Mouse (Mus musculus) limb, embryonic 12.5 days (tissue): Measurements from ENCODE around the gene Bst2. TPM values are rescaled to one million over a fixed set of nuclear protein-coding genes. Genes with fewer than 3 reads are reported as not detected.
A peak's percentile ranks its signal among the peaks of the same experiment; 100 is the strongest.
"Not testable (repeated sequence)": the region's sequence is repeated elsewhere in the genome, so short reads cannot be mapped to it uniquely, and the experiment has no call there.

Source experiments
- ATAC-seq: fragments of 200-750 bp; cut with Nextera tagmentation; 2 replicates; pipeline ENCODE4 v1.8.0; 2017; ENCODE audit warnings: low read depth, moderate TSS enrichment; ENCODE audit not compliant: insufficient number of reproducible peaks, insufficient read depth, low FRiP score, low TSS enrichment
- H3K27ac ChIP-seq: fragments of 300-500 bp; sonication (generic); 2 replicates; pipeline ENCODE4 v1.5.1; 2016; ENCODE audit warnings: mild to moderate bottlenecking, moderate library complexity
- H3K27me3 ChIP-seq: fragments of 300-500 bp; sonication (generic); 2 replicates; pipeline ENCODE4 v1.6.1; 2016; ENCODE audit warnings: mild to moderate bottlenecking, moderate library complexity
- H3K36me3 ChIP-seq: fragments of 300-500 bp; sonication (generic); 2 replicates; pipeline ENCODE4 v1.6.1; 2016; ENCODE audit warnings: mild to moderate bottlenecking, moderate library complexity
- H3K4me1 ChIP-seq: fragments of 300-500 bp; sonication (generic); replicated peaks from 2 replicates; pipeline ENCODE4 v1.6.1; 2016
- H3K4me2 ChIP-seq: fragments of 300-500 bp; sonication (generic); 2 replicates; pipeline ENCODE4 v1.6.1; 2016; ENCODE audit warnings: mild to moderate bottlenecking, moderate library complexity
- H3K4me3 ChIP-seq: fragments of 300-500 bp; sonication (generic); replicated peaks from 2 replicates; pipeline ENCODE4 v1.5.1; 2016; ENCODE audit warnings: mild to moderate bottlenecking
- H3K9ac ChIP-seq: fragments of 300-500 bp; sonication (generic); replicated peaks from 2 replicates; pipeline ENCODE4 v1.6.1; 2016; ENCODE audit warnings: mild to moderate bottlenecking, moderate library complexity
- H3K9me3 ChIP-seq: fragments of 300-500 bp; sonication (generic); 2 replicates; pipeline ENCODE4 v1.6.1; 2016; ENCODE audit warnings: mild to moderate bottlenecking, moderate library complexity
- WGBS: fragments of 180-500 bp; shearing (Covaris S2); methylation state at CpG from one replicate; pipeline ENCODE4 v1.1.7; 2016; 5-methylcytosine and 5-hydroxymethylcytosine counted together
- polyA plus RNA-seq: library from polyadenylated mRNA; unstranded; fragments of >200 nt; fragmentation: Nextera tagmentation; extraction: Ambion mirVana; gene quantifications from 2 replicates; pipeline ENCODE4 v1.2.1, GENCODE M21; 2016

Bst2 gene
- polyA plus RNA-seq, 1 experiment from 2014 or later, result 8.1 TPM

DNA sequence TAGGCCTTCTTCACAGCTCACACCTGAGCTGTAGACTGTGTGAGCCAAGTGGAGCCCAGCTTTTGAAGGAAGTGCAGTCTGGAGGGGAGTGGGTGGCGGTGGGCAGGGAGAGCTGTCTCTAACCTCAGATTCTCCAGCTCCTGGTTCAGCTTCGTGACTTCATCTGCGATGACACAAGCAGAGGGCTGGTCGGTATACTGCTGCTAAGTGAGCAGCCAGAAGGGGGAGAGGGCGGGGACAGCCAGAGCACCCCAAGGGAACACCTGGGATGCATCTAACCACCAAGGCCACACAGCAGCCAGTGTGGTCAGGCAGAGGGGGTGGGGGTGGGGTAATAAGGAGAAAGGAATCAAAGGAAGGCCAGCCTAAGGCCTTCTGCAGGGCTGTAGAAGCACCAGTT, 1.6 kb downstream of the Bst2 start:
- H3K4me2 ChIP-seq, result no peak overlapping the region
- ATAC-seq, result no peak

DNA sequence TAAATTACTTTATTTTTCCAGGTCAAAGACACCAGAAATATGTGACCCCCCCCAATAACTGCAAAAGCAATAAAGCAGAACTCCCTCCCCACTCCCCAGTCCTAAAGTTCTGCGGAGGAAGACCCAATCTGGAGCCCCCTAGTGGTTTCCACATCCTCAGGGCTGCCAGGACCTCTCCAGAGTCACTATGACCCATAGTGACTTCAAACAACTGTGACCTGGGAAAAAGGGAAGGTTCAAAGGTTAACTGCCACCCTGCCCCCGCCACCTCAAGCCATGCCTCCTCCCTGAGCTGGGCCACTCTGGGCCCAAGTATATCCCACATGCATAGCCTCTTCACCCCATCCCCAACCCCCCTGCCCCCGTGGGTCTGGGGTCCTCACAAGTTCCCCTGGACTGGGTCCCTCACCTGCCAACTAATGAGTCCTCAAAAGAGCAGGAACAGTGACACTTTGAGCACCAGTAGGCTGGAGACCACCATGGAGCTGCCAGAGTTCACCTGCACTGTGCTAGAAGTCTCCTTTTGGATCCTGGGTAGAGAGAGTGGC, 2.9 kb downstream of the Bst2 start:
- 26% methylated on average over 3 of the region's 3 CpGs for WGBS
- no peak overlapping the region for H3K4me2 ChIP-seq
- no peak for ATAC-seq
- H3K4me3 ChIP-seq, result no peak overlapping the region
- H3K9ac ChIP-seq, result no peak overlapping the region
- H3K4me1 ChIP-seq, result peaks cover 6% of the 10 kb centered on the region; the same call in 1 of the 2 replicates
- H3K36me3 ChIP-seq, result no peaks in the 10 kb centered on the region
- H3K27me3 ChIP-seq, result peaks cover 25% of the 10 kb centered on the region; the same call in 1 of the 2 replicates
- no peak overlapping the region for H3K27ac ChIP-seq
- no peaks in the 10 kb centered on the region for H3K9me3 ChIP-seq

More for the DNA sequence above, 1.6 kb downstream of the Bst2 start:
- Histone ChIP-seq H3K9me3 (no peaks in the 10 kb centered on the region), H3K27me3 (peaks cover 25% of the 10 kb centered on the region; the same call in 1 of the 2 replicates), H3K27ac (no peak overlapping the region), H3K9ac (no peak overlapping the region), H3K36me3 (no peaks in the 10 kb centered on the region), H3K4me3 (no peak overlapping the region), H3K4me1 (peaks cover 6% of the 10 kb centered on the region; the same call in 1 of the 2 replicates)
- WGBS, result 64% methylated on average over 5 of the region's 5 CpGs

DNA sequence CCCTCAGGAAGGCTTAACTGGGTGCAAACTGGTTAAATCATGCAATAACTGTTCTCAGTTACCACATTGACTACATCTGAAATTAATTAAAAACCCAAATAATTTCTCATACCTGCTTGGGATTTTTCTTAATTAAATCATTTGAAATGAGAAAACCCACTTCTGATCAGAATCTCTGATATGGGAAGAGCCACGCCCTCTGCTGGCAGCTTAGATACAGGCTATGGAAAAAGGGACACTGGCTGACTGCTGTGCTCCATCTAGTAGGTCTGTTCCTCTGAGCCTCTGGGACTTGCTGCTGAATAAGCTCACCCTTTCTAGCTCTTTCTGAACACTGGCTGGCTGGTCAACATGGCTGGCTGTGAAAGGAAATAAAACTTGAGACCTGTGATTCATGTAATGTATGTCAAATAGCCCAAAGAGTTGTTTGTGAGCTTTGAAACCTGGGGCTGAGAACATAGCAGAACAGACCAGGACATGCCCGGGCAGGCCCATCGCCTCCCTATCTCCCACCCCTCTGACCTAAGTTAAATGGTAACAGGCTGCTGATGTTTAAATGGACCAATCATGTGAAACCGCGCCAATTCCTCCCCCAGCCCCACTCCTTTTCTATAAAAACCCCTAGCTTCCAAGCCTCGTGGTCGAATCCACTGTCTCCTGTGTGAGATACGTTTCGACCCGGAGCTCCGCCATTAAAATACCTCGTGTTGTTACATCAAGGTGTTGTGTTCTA, 6.4 kb downstream of the Bst2 start:
- WGBS, result 73% methylated on average over 6 of the region's 12 CpGs
- H3K27me3 ChIP-seq, result peaks cover 33% of the 10 kb centered on the region
- ATAC-seq, result not testable (repeated sequence)

DNA sequence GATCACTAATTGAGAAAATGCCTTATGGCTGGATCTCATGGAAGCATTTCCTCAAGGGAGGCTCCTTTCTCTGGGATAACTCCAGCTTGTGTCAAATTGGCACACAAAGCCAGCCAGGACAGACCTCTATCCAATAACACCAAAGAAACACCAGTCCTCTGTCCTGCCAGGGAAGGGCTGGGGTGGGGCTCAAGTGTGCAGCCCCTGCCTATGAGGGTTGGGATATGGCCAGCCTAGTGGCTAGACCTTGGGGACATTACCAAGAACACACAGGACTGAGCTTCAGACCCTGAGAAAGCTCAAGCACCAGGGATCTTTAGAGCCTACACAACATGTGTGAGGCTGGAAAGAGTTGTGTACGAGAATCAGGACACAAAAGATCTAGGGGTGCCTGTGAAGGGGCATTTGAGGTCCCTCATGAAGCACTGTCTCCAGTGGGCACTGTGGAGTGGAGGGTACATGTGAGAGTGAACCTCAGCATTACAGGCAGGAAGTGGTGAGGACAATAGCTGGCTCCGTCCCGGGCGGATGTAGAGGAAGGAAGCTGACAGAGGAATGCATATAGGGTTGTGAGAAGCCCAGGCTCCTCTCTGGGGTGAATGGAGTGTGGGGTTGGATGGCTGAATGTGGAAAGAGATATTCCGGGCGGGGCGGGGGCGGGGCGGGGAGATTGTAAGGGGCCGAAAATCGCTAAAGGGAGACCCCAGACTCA, 8.7 kb downstream of the Bst2 start:
- WGBS, result 78% methylated on average over 11 of the region's 11 CpGs

More for the DNA sequence above, 6.4 kb downstream of the Bst2 start:
- not testable (repeated sequence) for H3K4me2 ChIP-seq, H3K9ac ChIP-seq, H3K4me3 ChIP-seq, H3K4me1 ChIP-seq, H3K36me3 ChIP-seq, H3K27ac ChIP-seq, H3K9me3 ChIP-seq

DNA sequence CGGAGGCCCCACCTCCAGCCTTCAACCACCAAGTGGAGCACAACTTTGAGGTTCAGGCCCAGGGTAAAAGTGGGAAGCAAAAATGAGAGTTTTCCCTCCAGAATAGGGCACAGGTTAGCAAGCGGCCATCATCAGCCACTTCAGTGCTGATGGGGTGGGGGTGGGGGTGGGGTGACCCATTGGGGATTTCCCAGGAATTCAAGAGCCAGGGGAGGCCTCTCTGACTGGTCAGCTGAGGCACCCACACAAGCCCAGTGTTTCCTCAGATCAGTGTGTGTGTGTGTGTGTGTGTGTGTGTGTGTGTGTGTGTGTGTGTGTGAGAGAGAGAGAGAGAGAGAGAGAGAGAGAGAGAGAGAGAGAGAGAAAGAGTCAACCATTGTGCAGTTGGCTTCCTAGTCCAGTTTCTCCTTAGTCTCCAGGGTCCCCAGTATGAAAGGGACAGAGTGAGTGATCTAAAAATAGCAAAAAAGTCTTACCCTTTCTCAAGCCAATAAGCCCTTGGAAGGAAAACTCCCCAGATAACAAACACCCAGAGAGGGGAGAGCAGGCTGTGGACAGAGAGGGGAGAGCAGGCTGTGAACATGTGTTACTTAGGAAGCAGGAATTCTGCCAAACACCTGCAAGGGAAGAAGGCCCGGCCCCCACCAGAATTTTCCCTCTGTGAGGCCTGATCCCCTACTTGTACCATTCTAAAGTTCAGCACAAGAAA, 9.9 kb downstream of the Bst2 start:
- WGBS, result 47% methylated on average over 3 of the region's 3 CpGs
- H3K9me3 ChIP-seq, result no peaks in the 10 kb centered on the region
- no peak overlapping the region for H3K4me2 ChIP-seq
- H3K4me1 ChIP-seq, result peaks cover 9% of the 10 kb centered on the region; the same call in 1 of the 2 replicates
- ATAC-seq, result no peak
- no peak overlapping the region for H3K4me3 ChIP-seq
- no peak overlapping the region for H3K27ac ChIP-seq
- peaks cover 60% of the 10 kb centered on the region for H3K27me3 ChIP-seq
- 0 out of 2 replicates have a peak overlapping the region, but pooled peaks have one; percentile 31 for H3K9ac ChIP-seq
- no peaks in the 10 kb centered on the region for H3K36me3 ChIP-seq

More for the DNA sequence above, 8.7 kb downstream of the Bst2 start:
- no peak for ATAC-seq
- peaks cover 9% of the 10 kb centered on the region; the same call in 1 of the 2 replicates for H3K4me1 ChIP-seq
- H3K36me3 ChIP-seq, result no peaks in the 10 kb centered on the region
- no peak overlapping the region for H3K4me2 ChIP-seq
- no peaks in the 10 kb centered on the region for H3K9me3 ChIP-seq
- peak overlapping the region; percentile 50 for H3K27ac ChIP-seq
- H3K4me3 ChIP-seq, result no peak overlapping the region
- no peak overlapping the region for H3K9ac ChIP-seq
- H3K27me3 ChIP-seq, result peaks cover 48% of the 10 kb centered on the region

DNA sequence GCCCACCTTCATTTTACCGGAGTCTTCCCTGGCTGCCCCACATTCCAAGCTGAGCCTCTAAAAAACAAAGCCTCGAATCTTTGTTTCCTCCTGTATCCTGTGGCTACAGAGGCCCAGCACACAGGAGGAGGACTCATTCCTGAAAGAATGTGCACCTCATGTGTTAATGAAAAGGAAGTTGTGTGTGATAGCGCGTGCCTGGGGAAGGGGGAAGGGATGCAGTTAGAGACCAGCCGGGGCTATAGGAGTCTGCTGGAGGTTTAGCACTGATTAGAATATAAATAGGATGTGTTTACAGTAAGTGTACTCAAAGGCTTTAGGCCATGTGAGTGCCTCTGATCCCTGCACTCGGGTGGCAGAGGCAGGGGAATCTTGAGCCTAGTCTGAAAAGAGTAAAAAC, 11.0 kb downstream of the Bst2 start:
- H3K9me3 ChIP-seq, result no peaks in the 10 kb centered on the region
- H3K4me1 ChIP-seq, result peaks cover 12% of the 10 kb centered on the region; the same call in 1 of the 2 replicates
- no peak overlapping the region for H3K4me3 ChIP-seq
- peaks cover 61% of the 10 kb centered on the region for H3K27me3 ChIP-seq
- WGBS, result 10% methylated on average over 6 of the region's 6 CpGs
- no peak overlapping the region for H3K27ac ChIP-seq
- no peak overlapping the region for H3K4me2 ChIP-seq
- no peak for ATAC-seq
- H3K36me3 ChIP-seq, result no peaks in the 10 kb centered on the region
- no peak overlapping the region for H3K9ac ChIP-seq

DNA sequence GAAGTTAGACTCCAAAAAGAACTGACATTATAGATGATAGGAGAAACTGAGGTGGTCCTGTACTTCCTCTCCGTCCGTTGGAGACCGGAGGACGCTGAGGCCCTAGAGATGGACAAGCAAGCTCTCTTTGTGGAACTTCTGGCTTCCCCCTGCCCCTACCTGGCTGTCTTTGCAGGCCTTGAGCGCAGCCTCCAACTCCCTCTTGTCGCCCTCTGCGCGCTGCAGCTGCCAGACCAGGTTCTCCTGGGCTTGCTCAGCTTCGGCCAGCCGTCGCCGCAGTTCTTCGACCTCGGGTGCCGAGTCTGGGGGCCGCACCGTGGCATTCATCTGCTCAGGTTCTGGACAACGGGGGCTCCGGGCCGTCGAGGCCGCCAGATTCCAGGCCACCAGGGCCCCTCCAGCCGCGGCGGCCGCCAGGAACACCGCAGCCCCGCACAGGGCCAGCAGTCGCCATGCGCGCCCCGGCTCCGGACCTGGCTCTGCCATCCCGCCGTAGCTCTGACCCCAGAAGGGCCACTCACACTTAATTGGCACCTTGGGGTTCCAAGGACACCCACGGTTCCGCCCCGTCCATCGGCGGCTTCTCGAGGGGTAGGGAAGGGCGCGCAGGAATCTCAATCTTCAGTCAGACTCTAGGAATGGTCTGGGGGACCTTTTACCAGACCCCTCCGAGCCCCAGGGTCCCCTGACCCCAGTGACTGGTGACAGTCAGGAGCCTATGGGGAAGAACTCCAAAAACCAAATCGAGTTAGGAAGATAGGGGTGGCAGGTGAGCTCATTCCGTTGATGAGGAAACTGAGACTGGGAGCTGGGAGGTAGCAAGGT, 11.8 kb downstream of the Bst2 start, which contains the start of gene Ccdc194:
Ccdc194 (minus strand) TSS at position 486 of the 825 bp plus-strand sequence.
- Histone ChIP-seq H3K9ac (no peak within 1 kb of the TSS), H3K4me2 (peak within 1 kb of the TSS; percentile 44), H3K4me1 (peaks cover 13% of the 10 kb centered on the region; the same call in 1 of the 2 replicates), H3K27me3 (peaks cover 61% of the 10 kb centered on the region), H3K4me3 (peak within 1 kb of the TSS; percentile 28), H3K9me3 (no peaks in the 10 kb centered on the region), H3K27ac (no peak within 1 kb of the TSS), H3K36me3 (no peaks in the 10 kb centered on the region)
- WGBS, result 6% methylated on average over 46 of the region's 46 CpGs
- ATAC-seq, result no peak

DNA sequence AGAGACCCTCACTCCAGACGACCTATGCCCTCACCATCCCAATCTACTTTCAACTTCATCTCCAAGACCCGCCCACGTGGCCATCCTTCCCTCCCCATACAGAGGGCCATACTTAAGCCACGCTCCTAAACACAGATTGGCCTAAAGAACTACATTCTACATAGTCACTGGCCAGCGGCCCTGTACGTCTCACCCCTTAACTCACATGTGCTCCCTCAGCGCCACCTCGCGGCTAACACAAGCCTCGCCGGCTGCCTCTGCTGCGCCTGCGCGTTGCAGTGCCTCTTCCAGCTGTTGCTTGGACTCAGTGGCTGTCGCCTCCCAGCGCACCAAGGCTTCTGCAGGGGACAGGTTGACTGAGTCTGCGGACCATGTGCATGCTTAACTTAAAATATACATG, 15.6 kb downstream of the Bst2 start:
- Histone ChIP-seq H3K27ac (no peak overlapping the region), H3K36me3 (no peaks in the 10 kb centered on the region), H3K9me3 (no peaks in the 10 kb centered on the region), H3K9ac (no peak overlapping the region; the same call in 1 of the 2 replicates), H3K4me3 (no peak overlapping the region), H3K4me2 (peak overlapping the region; percentile 35), H3K4me1 (peaks cover 10% of the 10 kb centered on the region; the same call in 1 of the 2 replicates), H3K27me3 (peaks cover 45% of the 10 kb centered on the region)
- peak; percentile 79; the same call in 1 of the 2 replicates for ATAC-seq
- 4% methylated on average over 17 of the region's 17 CpGs for WGBS

DNA sequence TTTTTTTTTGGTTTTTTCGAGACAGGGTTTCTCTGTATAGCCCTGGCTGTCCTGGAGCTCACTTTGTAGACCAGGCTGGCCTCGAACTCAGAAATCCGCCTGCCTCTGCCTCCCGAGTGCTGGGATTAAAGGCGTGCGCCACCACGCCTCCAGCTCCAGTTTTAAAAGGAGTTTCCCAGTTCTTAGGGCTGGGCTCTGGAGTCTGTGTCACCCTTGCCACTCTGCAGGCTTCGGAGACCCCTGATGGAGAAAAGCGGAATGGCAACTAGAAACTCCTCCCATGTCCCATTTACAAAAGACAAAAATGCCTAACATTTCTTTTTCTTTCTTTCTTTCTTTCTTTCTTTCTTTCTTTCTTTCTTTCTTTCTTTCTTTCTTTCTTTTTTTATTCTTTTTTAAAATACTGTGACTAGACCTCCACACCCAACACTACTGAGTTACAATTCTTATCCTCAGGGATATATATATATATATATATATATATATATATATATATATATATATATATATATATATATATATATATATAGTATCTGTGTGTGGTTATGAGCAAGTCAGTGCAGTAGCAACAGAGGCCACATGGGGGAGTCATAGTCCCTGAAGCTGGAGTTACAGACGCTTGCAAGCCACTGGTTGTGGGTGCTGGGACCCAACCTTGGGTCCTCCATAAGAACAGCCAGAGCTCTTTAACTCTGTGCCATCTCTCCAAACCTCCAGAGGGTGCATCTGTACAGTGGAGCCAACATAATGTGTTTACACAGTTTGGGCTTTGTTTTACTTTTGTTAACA, 18.0 kb downstream of the Bst2 start:
- not testable (repeated sequence) for H3K27ac ChIP-seq, H3K36me3 ChIP-seq, H3K9ac ChIP-seq, H3K4me3 ChIP-seq, ATAC-seq, H3K9me3 ChIP-seq, H3K4me2 ChIP-seq, H3K4me1 ChIP-seq
- H3K27me3 ChIP-seq, result peaks cover 20% of the 10 kb centered on the region
- WGBS, result 38% methylated on average over 10 of the region's 10 CpGs
